Mouse (Mus musculus): ENCODE data around the gene Ccdc186. TPM values are rescaled to one million over a fixed set of nuclear protein-coding genes. Genes with fewer than 3 reads are reported as not detected.

The Ccdc186 gene
- polyA plus RNA-seq, 1 experiment from 2014 or later = 5.2 TPM

- Histone ChIP-seq H3K27ac (ENCODE audit: low read length) (no peak overlapping the region), H3K4me3 (ENCODE audit: low read depth, low read length) (no peak overlapping the region), H3K4me2 (ENCODE audit: low read depth, low read length) (no peak overlapping the region), H3K9me3 (replicated peaks; ENCODE audit: control insufficient read depth, low read length) (no peaks in the 10 kb centered on the region), H3K4me1 (ENCODE audit: control insufficient read depth, low read depth, low read length) (no peaks in the 10 kb centered on the region), H3K9ac (ENCODE audit: low read depth, low read length) (no peak overlapping the region), H3K27me3 (ENCODE audit: control insufficient read depth, insufficient read depth, low read depth, low read length) (no peaks in the 10 kb centered on the region), H3K36me3 (ENCODE audit: control insufficient read depth, insufficient read depth) (no peaks in the 10 kb centered on the region)
- 44% methylated on average over 4 of the region's 4 CpGs for WGBS (ENCODE audit: insufficient replicate concordance)
- ATAC-seq (ENCODE audit: low read depth) = no peak
These were observed 71.3 kb downstream of the Ccdc186 start for GRCm38 (mm10) chr19:56750709-56751108.

- no peak overlapping the region for H3K27ac ChIP-seq (ENCODE audit: low read length)
- 33% methylated on average over 3 of the region's 3 CpGs for WGBS (ENCODE audit: insufficient replicate concordance)
- H3K9me3 ChIP-seq (replicated peaks; ENCODE audit: control insufficient read depth, low read length) = no peaks in the 10 kb centered on the region
- H3K9ac ChIP-seq (ENCODE audit: low read depth, low read length) = no peak overlapping the region
- no peak for ATAC-seq (ENCODE audit: low read depth)
- H3K4me1 ChIP-seq (ENCODE audit: control insufficient read depth, low read depth, low read length) = no peaks in the 10 kb centered on the region
- no peaks in the 10 kb centered on the region for H3K27me3 ChIP-seq (ENCODE audit: control insufficient read depth, insufficient read depth, low read depth, low read length)
- H3K36me3 ChIP-seq (ENCODE audit: control insufficient read depth, insufficient read depth) = no peaks in the 10 kb centered on the region
- H3K4me2 ChIP-seq (ENCODE audit: low read depth, low read length) = no peak overlapping the region
- H3K4me3 ChIP-seq (ENCODE audit: low read depth, low read length) = no peak overlapping the region
These were observed 72.6 kb downstream of the Ccdc186 start for GRCm38 (mm10) chr19:56749343-56749742.

- Histone ChIP-seq H3K9ac (ENCODE audit: low read depth, low read length) (no peak overlapping the region), H3K4me3 (ENCODE audit: low read depth, low read length) (no peak overlapping the region), H3K27ac (ENCODE audit: low read length) (no peak overlapping the region), H3K27me3 (ENCODE audit: control insufficient read depth, insufficient read depth, low read depth, low read length) (no peaks in the 10 kb centered on the region), H3K4me1 (ENCODE audit: control insufficient read depth, low read depth, low read length) (no peaks in the 10 kb centered on the region), H3K9me3 (replicated peaks; ENCODE audit: control insufficient read depth, low read length) (no peaks in the 10 kb centered on the region), H3K36me3 (ENCODE audit: control insufficient read depth, insufficient read depth) (no peaks in the 10 kb centered on the region), H3K4me2 (ENCODE audit: low read depth, low read length) (no peak overlapping the region)
- 61% methylated on average over 10 of the region's 10 CpGs for WGBS (ENCODE audit: insufficient replicate concordance)
- no peak for ATAC-seq (ENCODE audit: low read depth)
These were observed 74.1 kb downstream of the Ccdc186 start for GRCm38 (mm10) chr19:56747878-56748277.

- WGBS (ENCODE audit: insufficient replicate concordance) = 78% methylated on average over 9 of the region's 9 CpGs
- H3K4me1 ChIP-seq (ENCODE audit: control insufficient read depth, low read depth, low read length) = no peaks in the 10 kb centered on the region
- H3K27ac ChIP-seq (ENCODE audit: low read length) = no peak overlapping the region
- no peak overlapping the region for H3K9ac ChIP-seq (ENCODE audit: low read depth, low read length)
- no peak overlapping the region for H3K4me3 ChIP-seq (ENCODE audit: low read depth, low read length)
- no peaks in the 10 kb centered on the region for H3K9me3 ChIP-seq (replicated peaks; ENCODE audit: control insufficient read depth, low read length)
- no peaks in the 10 kb centered on the region for H3K36me3 ChIP-seq (ENCODE audit: control insufficient read depth, insufficient read depth)
- ATAC-seq (ENCODE audit: low read depth) = no peak
- no peaks in the 10 kb centered on the region for H3K27me3 ChIP-seq (ENCODE audit: control insufficient read depth, insufficient read depth, low read depth, low read length)
- no peak overlapping the region for H3K4me2 ChIP-seq (ENCODE audit: low read depth, low read length)
These were observed 75.4 kb downstream of the Ccdc186 start for GRCm38 (mm10) chr19:56746618-56747017.

GRCm38 (mm10) chr19:56745528-56745927 is 76.5 kb downstream of the Ccdc186 start:
- no peak overlapping the region for H3K27ac ChIP-seq (ENCODE audit: low read length)
- H3K4me3 ChIP-seq (ENCODE audit: low read depth, low read length) = no peak overlapping the region
- no peak overlapping the region for H3K9ac ChIP-seq (ENCODE audit: low read depth, low read length)
- ATAC-seq (ENCODE audit: low read depth) = no peak
- H3K36me3 ChIP-seq (ENCODE audit: control insufficient read depth, insufficient read depth) = no peaks in the 10 kb centered on the region
- no peaks in the 10 kb centered on the region for H3K27me3 ChIP-seq (ENCODE audit: control insufficient read depth, insufficient read depth, low read depth, low read length)
- H3K4me1 ChIP-seq (ENCODE audit: control insufficient read depth, low read depth, low read length) = no peaks in the 10 kb centered on the region
- WGBS (ENCODE audit: insufficient replicate concordance) = 56% methylated on average over 6 of the region's 6 CpGs
- H3K9me3 ChIP-seq (replicated peaks; ENCODE audit: control insufficient read depth, low read length) = no peaks in the 10 kb centered on the region
- no peak overlapping the region for H3K4me2 ChIP-seq (ENCODE audit: low read depth, low read length)

GRCm38 (mm10) chr19:56745061-56745460 is 76.9 kb downstream of the Ccdc186 start:
- no peaks in the 10 kb centered on the region for H3K4me1 ChIP-seq (ENCODE audit: control insufficient read depth, low read depth, low read length)
- no peak overlapping the region for H3K27ac ChIP-seq (ENCODE audit: low read length)
- H3K9me3 ChIP-seq (replicated peaks; ENCODE audit: control insufficient read depth, low read length) = no peaks in the 10 kb centered on the region
- no peaks in the 10 kb centered on the region for H3K36me3 ChIP-seq (ENCODE audit: control insufficient read depth, insufficient read depth)
- no peak overlapping the region for H3K4me3 ChIP-seq (ENCODE audit: low read depth, low read length)
- H3K9ac ChIP-seq (ENCODE audit: low read depth, low read length) = no peak overlapping the region
- WGBS (ENCODE audit: insufficient replicate concordance) = 47% methylated on average over 7 of the region's 7 CpGs
- H3K4me2 ChIP-seq (ENCODE audit: low read depth, low read length) = no peak overlapping the region
- ATAC-seq (ENCODE audit: low read depth) = no peak
- no peaks in the 10 kb centered on the region for H3K27me3 ChIP-seq (ENCODE audit: control insufficient read depth, insufficient read depth, low read depth, low read length)

Other genes with a start within 250 kb of the Ccdc186 start
- 0.11 and 0.19 TPM in 2 replicates for gene Adrb1, start 100.0 kb downstream of the Ccdc186 start, polyA plus RNA-seq (2015; fragmentation: Nextera tagmentation; extraction: Ambion mirVana)
- gene Tdrd1, start 4.0 kb upstream of the Ccdc186 start, polyA plus RNA-seq (2015; fragmentation: Nextera tagmentation; extraction: Ambion mirVana) = 0.02 TPM in 2 replicates
- gene Vwa2, start 52.1 kb upstream of the Ccdc186 start, polyA plus RNA-seq (2015; fragmentation: Nextera tagmentation; extraction: Ambion mirVana) = 0.02 TPM in 2 replicates
- gene Afap1l2, start 186.0 kb upstream of the Ccdc186 start, polyA plus RNA-seq (2015; fragmentation: Nextera tagmentation; extraction: Ambion mirVana) = 1.2 and 1.4 TPM in 2 replicates